Mouse (Mus musculus): ENCODE measurements around the gene Tspan5.

- TF ChIP-seq CTCF (conservative IDR thresholded peaks at IDR 0.05; ENCODE audit: insufficient read depth, insufficient read length, low read depth, low read length): no peak
- no peak for TF ChIP-seq POLR2A (IDR thresholded peaks at IDR 0.05; ENCODE audit: low read depth, low read length)
Observed at GRCm38 (mm10) chr3:138789275-138789674, 47.3 kb downstream of the Tspan5 start.
